Mouse (Mus musculus) layer of hippocampus, adult 2 months (tissue): ENCODE results near the gene Thsd1. TPM values are rescaled to one million over a fixed set of nuclear protein-coding genes. Genes with fewer than 3 reads are reported as not detected.

Experiments used
- DNase-seq, 2 experiments: peaks; one replicate each; pipeline ENCODE4 v3.0.0; 2022; ENCODE audit warnings: low spot score in 2 of 2
- H3K27ac ChIP-seq: fragments of 200-600 bp; 2 replicates; pipeline ENCODE4 v1.8.1; 2022
- H3K4me3 ChIP-seq: fragments of 200-600 bp; 2 replicates; pipeline ENCODE4 v1.8.1; 2022; ENCODE audit warnings: mild to moderate bottlenecking
- CTCF ChIP-seq: fragments of 200-600 bp; conservative IDR thresholded peaks from 2 replicates; pipeline ENCODE4 v1.8.1; 2022; ENCODE audit warnings: antibody characterized with exemption, mild to moderate bottlenecking, moderate library complexity
- long read RNA-seq, 2 experiments: library from polyadenylated mRNA; stranded (forward); transcript quantifications; one replicate each; pipeline ENCODE4 v2.0.0; 2021; ENCODE audit warnings: borderline mapping rate in 2 of 2
- total RNA-seq, 2 experiments: library from RNA; stranded (reverse); gene quantifications; 2 replicates each; pipeline ENCODE4 v1.2.3; 2021

Thsd1 gene
- total RNA-seq: 1 to 10 TPM; 3.0 to 3.4 TPM
- long read RNA-seq, experiment 1, partial matches to known transcripts: 0 of 4 reads
- long read RNA-seq, experiment 1, other reads (novel, unspliced or antisense): 2 of 4 reads
- long read RNA-seq, experiment 2, full-length matches to known transcripts: 5 of 8 reads
- long read RNA-seq, experiment 2, partial matches to known transcripts: 1 of 8 reads
- long read RNA-seq, experiment 2, other reads (novel, unspliced or antisense): 2 of 8 reads

DNA sequence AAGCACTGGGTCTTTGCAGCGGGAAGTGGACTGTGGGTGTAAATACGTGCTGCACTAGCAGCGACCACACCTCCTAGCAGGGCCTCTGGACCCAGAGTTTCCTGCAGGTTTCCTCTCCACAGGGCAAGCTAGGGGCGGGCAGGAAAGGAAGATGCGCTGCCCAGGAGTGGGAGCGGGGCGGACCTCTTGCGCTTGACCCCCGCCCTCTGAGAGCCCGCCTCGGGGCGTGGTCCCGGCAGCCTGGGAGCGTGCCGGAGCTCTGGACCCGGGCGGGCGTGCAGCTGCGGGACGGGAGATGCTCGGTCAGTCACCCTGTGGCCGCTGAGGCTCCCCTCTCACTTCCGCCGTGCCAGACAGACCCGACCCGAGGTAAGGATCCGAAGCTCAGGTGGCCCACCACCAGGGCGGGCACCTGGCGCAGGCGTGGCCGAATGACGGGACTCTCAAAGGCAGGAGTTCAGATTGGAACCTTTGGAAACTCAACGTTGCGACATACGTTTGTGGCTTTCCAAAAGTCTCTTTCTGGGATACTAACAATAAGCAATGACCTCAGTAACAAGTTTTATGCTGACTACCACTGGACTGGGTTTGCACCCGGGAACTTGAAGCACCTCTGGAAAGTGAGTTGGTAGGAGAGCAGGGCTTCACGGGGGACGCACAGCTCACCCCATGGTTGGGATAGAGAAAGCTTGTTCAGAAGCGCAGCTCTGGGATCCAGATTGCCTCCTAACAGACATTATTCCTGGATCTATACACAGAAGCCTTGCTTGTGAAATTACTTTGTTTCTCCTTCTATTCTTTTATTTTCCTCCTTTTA, at the start of gene Thsd1:
Gene Thsd1, plus strand, starts transcription at position 253 of the 817 bp plus-strand sequence.
- H3K4me3 ChIP-seq: peak within 1 kb of the TSS; percentile 42
- H3K27ac ChIP-seq: peak within 1 kb of the TSS; percentile 59; the same call in 1 of the 2 replicates
- no peak for DNase-seq
- TF ChIP-seq CTCF: no peak

DNA sequence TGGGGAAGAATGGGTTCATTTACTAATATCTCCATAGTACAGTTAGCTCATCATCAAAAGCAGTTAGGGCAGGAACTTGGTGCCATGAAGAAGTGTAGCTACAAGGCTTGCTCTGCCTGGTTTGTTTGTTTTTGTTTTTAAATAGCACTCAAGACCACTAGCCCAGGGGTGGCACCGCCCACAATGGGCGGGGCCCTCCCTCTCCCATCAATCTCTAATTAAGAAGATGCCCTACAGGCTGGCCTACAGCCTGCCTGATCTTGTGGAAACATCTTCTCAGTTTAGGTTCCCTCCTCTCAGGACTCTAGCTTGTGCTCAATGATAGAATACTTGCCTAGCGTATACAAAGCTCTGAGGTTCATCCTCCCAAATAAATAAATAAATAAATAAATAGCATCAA, 42.2 kb upstream of the Thsd1 start:
- peak overlapping the region; percentile 84 for H3K4me3 ChIP-seq
- DNase-seq: no peak
- no peak overlapping the region for H3K27ac ChIP-seq
- no peak for TF ChIP-seq CTCF

DNA sequence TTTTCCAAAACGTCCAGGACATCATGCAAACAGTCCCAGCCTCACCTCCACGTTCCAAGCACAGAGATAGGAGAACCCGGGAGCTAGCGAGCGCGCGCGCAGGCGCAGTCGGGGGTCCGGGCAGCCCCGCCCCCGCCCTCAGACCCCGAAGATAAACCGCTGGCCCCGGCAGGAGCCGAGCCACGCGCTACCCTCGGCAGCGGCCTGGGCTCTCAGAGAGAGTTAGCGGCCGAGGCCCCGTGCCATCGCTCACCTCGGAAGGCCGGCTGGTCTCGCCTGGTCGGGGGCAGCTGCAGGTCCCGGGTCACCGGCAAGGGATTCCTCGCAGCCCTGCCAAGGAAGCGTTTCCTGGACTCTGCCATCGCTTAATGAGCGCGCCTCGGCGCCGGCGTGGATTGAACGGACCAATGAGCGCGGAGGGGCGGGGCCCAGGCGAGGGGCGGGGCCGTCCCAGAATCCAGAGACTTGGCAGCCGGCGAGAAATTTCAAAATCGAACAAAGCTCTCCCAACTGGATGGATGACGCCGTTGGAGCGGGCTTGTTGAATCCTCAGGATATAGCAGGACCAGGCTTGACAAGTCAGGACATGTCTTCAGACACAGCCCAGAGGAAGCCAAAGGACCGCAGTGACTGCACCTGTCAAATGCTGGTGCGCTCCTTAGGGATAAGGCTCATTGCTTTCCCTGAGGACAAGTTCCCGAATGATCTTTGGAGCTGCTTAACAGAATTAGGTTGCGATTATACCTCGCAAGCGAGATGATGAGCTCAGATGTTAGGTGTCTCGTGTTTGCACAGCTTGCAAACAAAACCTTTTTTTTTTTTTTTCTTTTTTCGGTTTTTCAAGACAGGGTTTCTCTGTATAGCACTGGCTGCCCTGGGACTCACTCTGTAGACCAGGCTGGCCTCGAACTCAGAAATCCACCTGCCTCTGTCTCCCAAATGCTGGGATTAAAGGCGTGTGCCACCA, 41.4 kb upstream of the Thsd1 start, which contains the start of gene Ckap2:
Gene Ckap2, minus strand, starts transcription at position 389 of the 967 bp plus-strand sequence.
- no peak within 1 kb of the TSS for H3K27ac ChIP-seq
- H3K4me3 ChIP-seq: peak within 1 kb of the TSS; percentile 84
- TF ChIP-seq CTCF: no peak
- DNase-seq: peak; percentile 80 to 84

DNA sequence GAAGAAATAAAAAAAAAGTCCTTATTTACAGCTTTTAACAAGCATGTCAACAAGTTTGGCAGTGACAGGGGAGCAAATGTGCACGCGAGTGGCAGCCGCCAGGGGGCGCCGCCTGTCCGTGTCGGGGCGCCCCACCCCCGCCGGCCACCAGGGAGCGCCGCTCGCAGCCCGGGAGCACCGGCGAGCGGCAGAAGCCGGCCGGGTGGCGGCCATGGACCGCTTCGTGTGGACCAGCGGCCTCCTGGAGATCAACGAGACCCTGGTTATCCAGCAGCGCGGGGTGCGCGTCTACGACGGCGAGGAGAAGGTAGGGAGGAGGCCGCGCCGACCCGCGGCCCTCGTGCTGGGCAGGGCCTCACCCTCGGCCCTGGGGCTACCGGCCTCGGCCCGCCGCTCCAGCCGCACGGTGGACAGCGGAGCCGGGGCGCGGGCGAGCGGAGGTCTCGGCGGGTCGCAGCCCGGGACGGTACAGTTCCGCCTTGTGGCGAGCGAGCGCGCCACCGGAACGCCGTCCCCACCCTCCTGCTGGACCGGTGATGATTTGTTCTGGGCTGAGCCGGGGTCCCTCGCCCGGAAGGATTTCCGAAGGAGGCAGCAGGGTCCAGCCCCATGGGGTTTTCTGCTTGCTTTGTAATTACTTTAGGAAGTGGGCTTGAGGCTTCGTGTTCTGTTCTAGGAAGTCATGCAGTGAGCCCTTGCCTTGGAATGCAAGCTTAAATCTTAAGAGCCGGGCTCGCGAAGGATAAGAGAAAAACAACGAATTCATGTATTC, 34.3 kb upstream of the Thsd1 start, which contains the start of gene Vps36:
Gene Vps36, plus strand, starts transcription at position 150 of the 772 bp plus-strand sequence.
- Histone ChIP-seq H3K4me3 (peak within 1 kb of the TSS; percentile 94), H3K27ac (peak within 1 kb of the TSS; percentile 99)
- TF ChIP-seq CTCF: peak; percentile 94
- peak; percentile 78 to 93 for DNase-seq

DNA sequence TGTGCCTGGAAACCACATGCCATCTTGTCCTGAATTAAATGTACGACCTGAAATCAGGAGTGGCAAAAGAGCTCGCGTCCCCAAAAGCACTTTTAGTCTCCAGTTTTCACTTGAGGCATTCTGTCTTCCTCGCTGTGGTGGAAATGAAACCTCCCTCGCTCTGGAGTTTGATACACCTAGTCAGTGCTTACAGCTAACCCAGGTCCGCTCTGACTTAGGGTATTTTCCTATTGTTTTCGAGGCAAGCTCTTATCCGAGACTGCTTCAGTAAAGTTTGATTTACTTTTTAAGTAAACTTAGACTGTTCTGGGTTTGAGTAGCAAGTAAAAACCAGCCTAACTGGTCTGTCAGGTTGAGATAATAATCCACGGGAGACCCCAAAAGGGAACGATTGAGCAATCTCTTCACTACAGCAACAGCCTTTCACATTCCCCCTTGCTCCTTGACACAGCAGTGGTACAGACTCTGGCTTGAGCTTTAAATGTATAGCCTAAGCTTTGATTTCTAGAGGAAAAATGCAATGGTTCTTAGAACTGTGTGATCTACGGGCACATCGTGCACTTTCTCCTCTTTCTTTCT, 33.6 kb upstream of the Thsd1 start:
- Histone ChIP-seq H3K27ac (peak overlapping the region; percentile 99), H3K4me3 (peak overlapping the region; percentile 94)
- no peak for DNase-seq
- no peak for TF ChIP-seq CTCF

DNA sequence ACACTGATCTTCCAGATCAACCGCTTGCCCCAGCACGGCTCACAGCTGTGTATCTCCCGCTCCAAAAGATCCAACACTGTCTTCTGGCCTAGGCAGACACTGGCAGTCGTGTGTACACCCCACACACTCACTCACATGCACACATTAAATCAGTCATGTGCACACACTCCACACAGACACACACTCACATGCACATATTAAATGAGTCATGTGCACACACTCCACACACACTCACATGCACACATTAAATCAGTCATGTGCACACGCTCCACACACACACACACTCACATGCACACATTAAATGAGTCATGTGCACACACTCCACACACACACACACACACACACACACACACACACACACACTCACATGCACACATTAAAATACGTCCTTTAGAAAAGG, 29.2 kb upstream of the Thsd1 start:
- H3K27ac ChIP-seq: no peak overlapping the region
- TF ChIP-seq CTCF: no peak
- no peak overlapping the region for H3K4me3 ChIP-seq
- DNase-seq: no peak

DNA sequence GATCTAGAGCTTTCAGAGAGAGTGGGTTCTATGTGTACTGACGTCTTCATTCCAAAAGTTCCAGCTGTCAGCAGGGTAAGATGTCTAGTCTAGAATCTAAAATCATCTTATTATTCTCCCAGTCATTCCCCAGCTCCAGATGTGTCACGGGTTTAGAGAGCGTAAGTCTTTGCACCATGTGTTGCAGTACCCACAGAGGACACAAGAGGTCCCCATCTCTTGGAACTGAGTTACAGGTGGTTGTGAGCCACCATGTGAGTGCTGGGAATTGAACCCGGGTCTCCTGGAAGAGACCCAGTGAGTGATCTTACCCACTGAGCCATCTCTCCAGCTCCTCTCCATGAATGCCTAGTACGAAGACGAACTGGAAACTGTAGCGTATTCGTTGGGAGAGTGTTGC, 27.6 kb upstream of the Thsd1 start:
- TF ChIP-seq CTCF: peak; percentile 50
- Histone ChIP-seq H3K27ac (no peak overlapping the region), H3K4me3 (no peak overlapping the region)
- no peak for DNase-seq

DNA sequence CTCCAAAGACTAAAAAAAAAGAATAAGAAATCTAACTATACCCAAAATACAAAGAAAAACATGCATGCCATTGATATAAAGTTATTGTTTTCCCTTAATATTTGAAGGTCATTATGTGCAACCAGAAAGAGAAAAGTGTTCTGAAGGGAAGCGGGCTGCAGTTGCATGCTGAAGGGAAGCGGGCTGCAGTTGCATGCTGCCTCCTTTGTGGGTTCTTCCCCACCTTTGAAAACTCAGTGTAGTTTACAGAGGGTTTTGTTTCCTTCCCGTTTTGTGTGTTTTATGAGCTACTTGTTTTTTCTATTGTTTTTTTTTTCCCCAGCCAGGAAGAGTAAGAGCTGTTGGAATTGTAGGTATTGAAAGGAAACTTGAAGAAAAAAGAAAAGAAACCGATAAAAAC, 19.6 kb upstream of the Thsd1 start:
- TF ChIP-seq CTCF: no peak

DNA sequence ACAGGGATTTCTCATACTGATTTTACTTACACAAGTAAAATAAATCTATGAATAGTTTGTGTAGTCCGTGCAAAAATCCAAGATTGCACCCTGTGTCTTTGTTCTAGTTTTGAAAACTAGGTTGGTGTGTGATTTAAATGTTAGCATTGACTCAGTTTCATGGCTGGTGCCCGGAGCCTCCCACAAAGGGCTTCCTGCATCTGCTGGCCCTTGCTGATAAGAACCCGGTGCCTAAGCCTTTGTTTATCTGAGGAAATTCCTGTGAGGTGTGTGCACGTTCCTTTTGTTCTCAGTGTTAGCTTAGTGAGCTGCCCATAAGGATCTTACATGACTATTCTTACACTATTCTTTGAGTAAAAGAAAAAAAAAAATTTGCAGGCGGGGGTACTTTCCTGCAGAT, 18.1 kb upstream of the Thsd1 start:
- TF ChIP-seq CTCF: no peak
- DNase-seq: no peak
- Histone ChIP-seq H3K27ac (0 out of 2 replicates have a peak overlapping the region, but pooled peaks have one; percentile 29), H3K4me3 (no peak overlapping the region)

More for the DNA sequence above, 19.6 kb upstream of the Thsd1 start:
- DNase-seq: no peak
- Histone ChIP-seq H3K4me3 (no peak overlapping the region), H3K27ac (no peak overlapping the region)

DNA sequence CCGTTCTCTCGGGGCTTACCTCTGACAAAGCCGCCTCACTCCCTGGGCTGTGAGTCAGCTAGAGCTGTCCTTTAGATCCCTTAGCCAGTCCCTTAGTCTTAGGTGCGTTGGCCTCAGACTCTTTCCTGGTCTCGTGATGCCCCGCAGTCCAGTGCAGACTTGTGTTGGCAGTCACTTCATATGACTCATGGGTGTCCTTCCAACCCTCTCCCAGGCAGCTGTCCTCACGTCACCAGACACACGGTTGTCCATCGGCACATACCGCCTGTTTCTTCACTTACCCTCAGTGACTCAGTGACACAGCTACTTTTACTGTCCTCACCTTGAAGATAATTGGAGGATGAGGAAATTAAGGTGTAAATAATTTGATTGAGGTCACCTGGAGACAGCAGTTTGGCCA, 12.3 kb upstream of the Thsd1 start:
- TF ChIP-seq CTCF: no peak
- Histone ChIP-seq H3K27ac (no peak overlapping the region), H3K4me3 (no peak overlapping the region)
- no peak for DNase-seq

DNA sequence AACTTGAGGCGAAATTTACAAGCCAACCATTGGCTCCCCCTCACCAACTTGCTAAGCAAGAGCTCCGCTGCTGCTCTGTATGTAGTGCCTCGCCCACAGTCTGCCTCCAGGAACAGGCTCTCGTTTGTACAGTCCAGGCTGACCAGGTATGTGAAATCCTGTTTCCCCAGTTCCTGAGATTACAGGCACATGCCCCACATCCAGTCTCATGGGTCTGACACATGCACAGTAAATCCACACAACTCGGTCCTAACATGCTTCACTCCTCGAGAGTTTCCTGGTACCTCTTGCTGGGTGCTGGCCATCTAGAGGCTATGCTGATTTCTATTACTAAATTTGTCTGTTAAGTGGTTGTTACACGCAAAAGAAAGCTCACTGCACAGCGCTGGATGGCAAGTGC, 752 bp upstream of the Thsd1 start:
- TF ChIP-seq CTCF: no peak
- DNase-seq: no peak
- no peak overlapping the region; the same call in 1 of the 2 replicates for H3K4me3 ChIP-seq
- H3K27ac ChIP-seq: no peak overlapping the region; the same call in 1 of the 2 replicates
